Mouse (Mus musculus): ENCODE measurements around the gene Gm15319.
"Not testable (repeated sequence)": the region's sequence is repeated elsewhere in the genome, so short reads cannot be mapped to it uniquely, and the experiment has no call there.

DNA sequence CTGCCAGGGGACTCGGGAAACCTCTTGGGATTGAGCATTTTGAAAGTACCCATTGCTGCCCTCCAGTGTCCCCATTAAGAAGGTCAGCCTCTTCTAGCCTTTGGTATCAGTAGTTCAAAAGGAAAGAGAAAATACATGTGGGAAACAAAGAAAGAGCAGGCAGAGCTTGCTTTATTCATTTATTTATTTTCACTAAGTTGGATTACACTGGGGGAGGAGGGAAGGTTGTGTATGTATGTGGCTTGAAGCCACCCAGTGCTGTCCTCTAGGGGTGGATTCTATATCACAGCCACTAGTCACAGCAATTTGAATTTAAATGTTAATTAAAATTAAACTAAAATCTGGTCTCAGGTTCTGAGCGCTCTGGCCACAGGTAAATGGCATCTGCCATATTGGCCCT lies 22.0 kb upstream of the Gm15319 start:
- TF ChIP-seq CTCF (IDR thresholded peaks at IDR 0.05; ENCODE audit: borderline replicate concordance, insufficient read depth, low read length); POLR2A (IDR thresholded peaks at IDR 0.05; ENCODE audit: low read depth, low read length): not testable (repeated sequence)

Measured in embryonic fibroblast, embryonic 13.5 days (primary cell).